Mouse (Mus musculus) adrenal gland, postnatal 10 days (tissue): ENCODE data around the gene Enoph1. TPM values are rescaled to one million over a fixed set of nuclear protein-coding genes. Genes with fewer than 3 reads are reported as not detected.

Source experiments
- DNase-seq: peaks from one replicate; pipeline ENCODE4 v3.0.0; 2021; ENCODE audit warnings: mixed read lengths
- total RNA-seq, 2 experiments: library from RNA; stranded (reverse); gene quantifications; 2 replicates each; pipeline ENCODE4 v1.2.3; 2021

Gene Enoph1
- total RNA-seq, 2 experiments from 2014 or later: 23.2 to 29.4 TPM

- peak; percentile 21 for DNase-seq
Observed at GRCm38 (mm10) chr5:100079040-100079930, 39.5 kb downstream of the Enoph1 start.

GRCm38 (mm10) chr5:100079931-100080275 is 40.1 kb downstream of the Enoph1 start:
- DNase-seq: no peak

- no peak for DNase-seq
Observed at GRCm38 (mm10) chr5:100082006-100082405, 42.2 kb downstream of the Enoph1 start.

GRCm38 (mm10) chr5:100083953-100084562 is 44.3 kb downstream of the Enoph1 start:
- DNase-seq: no peak

- peak; percentile 52 for DNase-seq
Observed at GRCm38 (mm10) chr5:100085097-100085496, 45.3 kb downstream of the Enoph1 start.

GRCm38 (mm10) chr5:100090515-100091262 is 50.9 kb downstream of the Enoph1 start:
- no peak for DNase-seq

GRCm38 (mm10) chr5:100091263-100091594 is 51.4 kb downstream of the Enoph1 start:
- no peak for DNase-seq

- DNase-seq: no peak
Observed at GRCm38 (mm10) chr5:100091602-100092001, 51.8 kb downstream of the Enoph1 start.

- DNase-seq: no peak
Observed at GRCm38 (mm10) chr5:100096955-100097354, 57.2 kb downstream of the Enoph1 start.

GRCm38 (mm10) chr5:100097967-100098366 is 58.2 kb downstream of the Enoph1 start:
- no peak for DNase-seq

GRCm38 (mm10) chr5:100102395-100102794 is 62.6 kb downstream of the Enoph1 start:
- DNase-seq: no peak

GRCm38 (mm10) chr5:100108866-100109265 is 69.1 kb downstream of the Enoph1 start:
- DNase-seq: no peak

GRCm38 (mm10) chr5:100109543-100110282 is 69.9 kb downstream of the Enoph1 start:
- DNase-seq: peak; percentile 53

- DNase-seq: no peak
Observed at GRCm38 (mm10) chr5:100110581-100110980, 70.8 kb downstream of the Enoph1 start.

- DNase-seq: no peak
Observed at GRCm38 (mm10) chr5:100113403-100113802, 73.6 kb downstream of the Enoph1 start.

Other genes starting within 250 kb of the Enoph1 start
- under 1 TPM; 0.69 to 0.79 TPM for gene Vamp9, start 133.7 kb upstream of the Enoph1 start, total RNA-seq
- gene Hnrnpd, start 61.0 kb upstream of the Enoph1 start, total RNA-seq: 100 to 1,000 TPM; 170 to 220 TPM
- gene 4930524J08Rik, start 60.9 kb upstream of the Enoph1 start, total RNA-seq: 1 to 10 TPM; 2.6 to 4.1 TPM
- gene Hnrnpdl, start 321 bp upstream of the Enoph1 start, total RNA-seq: 100 to 1,000 TPM in 1 of 2 experiments, 10 to 100 TPM in 1; 96.1 to 145 TPM
- gene Tmem150c, start 119.8 kb downstream of the Enoph1 start, total RNA-seq: 10 to 100 TPM; 12.9 to 18.4 TPM